In the genomic region with DNA sequence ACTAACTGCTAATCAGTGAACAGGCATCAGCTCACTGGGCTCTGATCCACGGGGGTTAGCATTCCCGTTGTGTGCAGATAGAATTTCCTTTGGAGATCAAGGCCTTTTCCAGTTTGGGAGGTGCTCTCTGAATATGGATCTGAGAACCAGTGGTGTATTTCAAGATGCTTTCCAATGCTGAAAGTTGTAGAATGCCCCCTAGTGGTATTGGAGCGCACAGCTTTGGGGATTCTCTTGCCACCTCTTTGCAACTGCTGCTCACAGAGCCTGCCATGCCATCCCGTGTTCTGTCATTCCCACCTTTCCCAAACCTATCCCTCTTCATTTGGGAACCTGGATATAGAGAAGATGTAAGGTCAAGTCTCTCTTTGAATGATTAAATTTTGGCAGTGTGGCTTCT, we compare ENCODE assay signal across 9 mouse cellular contexts.
A peak's percentile ranks its signal among the peaks of the same experiment; 100 is the strongest.
DNase-seq lines count a peak whose midpoint lies in the region; ATAC-seq and TF ChIP-seq lines count a peak whose summit lies in the region.
"Had no signal": no experiment of that assay in that cellular context is flagged by ENCODE, and none has a peak within 500 bp of the region (broad histone marks: within the 10 kb centered on the region; RNA-seq: fewer than 3 reads in every experiment).

No protein-coding gene starts in this region.

- no peaks in the 10 kb centered on the region for H3K9me3 ChIP-seq in G1E (replicated peaks)
- H3K9me3 ChIP-seq: embryonic facial prominence, embryonic 15.5 days had no signal

- H3K4me3 ChIP-seq in layer of hippocampus, adult 2 months, result no peak overlapping the region
- no peak overlapping the region for H3K4me3 ChIP-seq in G1E (ENCODE audit: low read depth, low read length)
- H3K4me3 ChIP-seq: embryonic facial prominence, embryonic 15.5 days had no signal

- H3K4me1 ChIP-seq in G1E (ENCODE audit: insufficient read depth, low read depth, low read length), result no peaks in the 10 kb centered on the region
- H3K4me1 ChIP-seq: embryonic facial prominence, embryonic 15.5 days had no signal

- peak; percentile 8 to 14 for DNase-seq in adrenal gland, postnatal 36 days
- no peak for DNase-seq in adrenal gland, postnatal 25 days
- DNase-seq in layer of hippocampus, adult 2 months (ENCODE audit: low spot score in 2 of 2), result peak in 1 of 2 experiments; percentile 21
- DNase-seq in layer of hippocampus, postnatal 25 days (ENCODE audit: extremely low spot score in 1 of 2, low spot score in 1 of 2), result no peak
- no peak for DNase-seq in G1E (ENCODE audit: low spot score)
- DNase-seq in kidney, postnatal 36 days, result peak; percentile 18 to 51
- no peak for DNase-seq in urinary bladder, adult 18-20 months (ENCODE audit: low spot score in 2 of 2)

- H3K36me3 ChIP-seq in G1E (replicated peaks), result peaks cover 39% of the 10 kb centered on the region
- H3K36me3 ChIP-seq: embryonic facial prominence, embryonic 15.5 days had no signal

- no peak overlapping the region for H3K27ac ChIP-seq in layer of hippocampus, adult 2 months
- H3K27ac ChIP-seq: embryonic facial prominence, embryonic 15.5 days had no signal

- TF ChIP-seq CTCF in layer of hippocampus, adult 2 months (conservative IDR thresholded peaks at IDR 0.05), result peak; percentile 77
- peak; percentile 11; the same call in 1 of the 2 replicates for TF ChIP-seq CTCF in G1E (IDR thresholded peaks at IDR 0.05; ENCODE audit: low read depth, low read length)

- no peaks in the 10 kb centered on the region for H3K27me3 ChIP-seq in G1E (ENCODE audit: insufficient read depth, low read length)
- H3K27me3 ChIP-seq: embryonic facial prominence, embryonic 15.5 days had no signal

- ATAC-seq in G1E (ENCODE audit: extremely low read depth, insufficient number of reproducible peaks, low FRiP score, poor library complexity, severe bottlenecking), result no peak
- ATAC-seq in activated CD4-positive, CD25-positive, alpha-beta regulatory T cell, adult 4 months, result no peak

Comparison
In these comparisons a context has a peak if more than half of its experiments do, and no peak if none do; other contexts are left out.
1. DNase-seq: peak in adrenal gland, postnatal 36 days (2 of 2) and kidney, postnatal 36 days (2 of 2); none in adrenal gland, postnatal 25 days (single experiment), layer of hippocampus, postnatal 25 days (0 of 2), G1E (single experiment) and urinary bladder, adult 18-20 months (0 of 2).